Mouse (Mus musculus) hindbrain, postnatal 0 days (tissue): ENCODE measurements around the gene Ssty2. TPM values are rescaled to one million over a fixed set of nuclear protein-coding genes. Genes with fewer than 3 reads are reported as not detected.
"Not testable (repeated sequence)": the region's sequence is repeated elsewhere in the genome, so short reads cannot be mapped to it uniquely, and the experiment has no call there.

Experiments
- ATAC-seq: fragments of 200-750 bp; cut with Nextera tagmentation; 2 replicates; pipeline ENCODE4 v1.8.0; 2017; ENCODE audit warnings: mild to moderate bottlenecking, moderate TSS enrichment, moderate library complexity
- DNase-seq: peaks from one replicate; pipeline ENCODE4 v3.0.0-alpha.2; 2015; ENCODE audit warnings: low spot score
- H3K27ac ChIP-seq: fragments of 300-500 bp; sonication (generic); 2 replicates; pipeline ENCODE4 v1.5.1; 2014; ENCODE audit warnings: mild to moderate bottlenecking
- H3K27me3 ChIP-seq: fragments of 300-500 bp; sonication (generic); 2 replicates; pipeline ENCODE4 v1.6.1; 2014; ENCODE audit warnings: low read length, mixed read lengths; ENCODE audit not compliant: insufficient read depth
- H3K36me3 ChIP-seq: fragments of 300-500 bp; sonication (generic); 2 replicates; pipeline ENCODE4 v1.6.1; 2014; ENCODE audit warnings: low read length, mixed read lengths; ENCODE audit not compliant: insufficient read depth
- H3K4me1 ChIP-seq: fragments of 300-500 bp; sonication (generic); 2 replicates; pipeline ENCODE4 v1.6.1; 2014; ENCODE audit warnings: antibody characterized with exemption, low read length, mixed read lengths; ENCODE audit not compliant: insufficient read depth
- H3K4me2 ChIP-seq: fragments of 300-500 bp; sonication (generic); 2 replicates; pipeline ENCODE4 v1.6.1; 2014; ENCODE audit warnings: low read depth, mild to moderate bottlenecking, low read length, moderate library complexity, mixed read lengths
- H3K4me3 ChIP-seq: fragments of 300-500 bp; sonication (generic); 2 replicates; pipeline ENCODE4 v1.5.1; 2014; ENCODE audit warnings: low read length
- H3K9ac ChIP-seq: fragments of 300-500 bp; sonication (generic); replicated peaks from 2 replicates; pipeline ENCODE4 v1.6.1; 2014; ENCODE audit warnings: mild to moderate bottlenecking, low read length, moderate library complexity, mixed read lengths
- H3K9me3 ChIP-seq: fragments of 300-500 bp; sonication (generic); 2 replicates; pipeline ENCODE4 v1.6.1; 2016; ENCODE audit warnings: low read length, mixed read lengths
- WGBS: fragments of 180-500 bp; shearing (Covaris S2); extraction: QIAGEN DNeasy Blood & Tissue Kit; methylation state at CpG from one replicate; pipeline ENCODE4 v1.1.7; 2014; 5-methylcytosine and 5-hydroxymethylcytosine counted together
- polyA plus RNA-seq: library from polyadenylated mRNA; unstranded; fragments of >200 nt; fragmentation: Nextera tagmentation; extraction: Ambion mirVana; gene quantifications from 2 replicates; pipeline ENCODE4 v1.2.1, GENCODE M21; 2015
- total RNA-seq: library from RNA; depleted of rRNA; stranded (reverse); fragments of >200 nt; gene quantifications from 2 replicates; pipeline ENCODE4 v1.2.3, GENCODE M21; 2014; rRNA removed

The Ssty2 gene
- total RNA-seq (not detected in 2 replicates), polyA plus RNA-seq (not detected in 2 replicates)

DNA sequence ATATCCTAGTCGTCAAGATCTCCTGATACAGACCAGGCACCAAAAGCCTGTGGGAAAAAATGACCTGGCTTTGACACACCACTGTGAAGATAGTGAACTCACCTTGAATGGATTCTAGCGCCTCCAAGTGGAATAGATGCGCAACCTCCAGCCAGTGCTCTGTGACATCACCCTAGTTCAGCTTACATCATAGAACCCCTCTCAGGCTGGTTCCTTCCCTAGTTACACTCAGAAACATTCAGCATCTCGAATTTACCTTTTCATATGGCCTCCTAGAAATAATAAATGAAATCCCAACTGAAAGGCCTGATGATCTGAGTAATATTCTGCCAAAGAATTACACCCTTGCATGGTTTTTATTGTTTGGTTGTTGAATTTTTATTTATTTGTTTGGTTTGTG, at the start of gene Ssty2:
Ssty2 (minus strand) TSS at position 101 of the 400 bp plus-strand sequence.
- H3K9me3 ChIP-seq, ATAC-seq, H3K27me3 ChIP-seq, H3K9ac ChIP-seq, H3K36me3 ChIP-seq, DNase-seq, H3K4me1 ChIP-seq, H3K27ac ChIP-seq, H3K4me2 ChIP-seq, H3K4me3 ChIP-seq: not testable (repeated sequence)
- no CpG with 5 or more reads among the region's 4 CpGs for WGBS
